Mouse (Mus musculus) G1E (cell line): ENCODE measurements around the gene Pex11b. TPM values are rescaled to one million over a fixed set of nuclear protein-coding genes. Genes with fewer than 3 reads are reported as not detected.
"Not testable (repeated sequence)": the region's sequence is repeated elsewhere in the genome, so short reads cannot be mapped to it uniquely, and the experiment has no call there.

Experiments
- ATAC-seq: 2 replicates; pipeline ENCODE4 v1.8.0; 2016; ENCODE audit warnings: mild to moderate bottlenecking; ENCODE audit not compliant: insufficient number of reproducible peaks, poor library complexity, low FRiP score, severe bottlenecking; ENCODE audit errors: extremely low read depth
- DNase-seq: peaks from one replicate; pipeline ENCODE4 v3.0.0; 2012; ENCODE audit warnings: low spot score
- H3K27me3 ChIP-seq: 2 replicates; pipeline ENCODE4 v1.6.1; 2012; ENCODE audit warnings: mild to moderate bottlenecking, low read length, inconsistent platforms; ENCODE audit not compliant: insufficient read depth
- H3K36me3 ChIP-seq: replicated peaks from 2 replicates; pipeline ENCODE3; 2012; ENCODE audit warnings: mild to moderate bottlenecking, inconsistent platforms
- H3K4me1 ChIP-seq: 2 replicates; pipeline ENCODE4 v1.6.1; 2012; ENCODE audit warnings: low read depth, low read length, inconsistent platforms, mixed read lengths; ENCODE audit not compliant: insufficient read depth
- H3K4me3 ChIP-seq: 2 replicates; pipeline ENCODE4 v1.5.1; 2012; ENCODE audit warnings: low read depth, mild to moderate bottlenecking, inconsistent platforms, low read length, moderate library complexity, mixed read lengths
- H3K9me3 ChIP-seq: replicated peaks from 2 replicates; pipeline ENCODE4 v1.6.1; 2012; ENCODE audit warnings: inconsistent platforms
- CTCF ChIP-seq: IDR thresholded peaks from 2 replicates; pipeline ENCODE4 v1.5.1; 2012; ENCODE audit warnings: low read depth, low read length, inconsistent platforms, mixed read lengths
- GATA1 ChIP-seq: IDR thresholded peaks from 2 replicates; pipeline ENCODE4 v1.6.1; 2012; ENCODE audit warnings: borderline replicate concordance, low read length, inconsistent platforms, mixed read lengths
- GATA2 ChIP-seq: IDR thresholded peaks from 2 replicates; pipeline ENCODE4 v1.6.1; 2012; ENCODE audit warnings: low read depth, low read length, inconsistent platforms, borderline replicate concordance
- POLR2AphosphoS5 ChIP-seq: IDR thresholded peaks from 2 replicates; pipeline ENCODE4 v1.6.1; 2012; ENCODE audit warnings: low read depth, low read length, inconsistent platforms; ENCODE audit not compliant: insufficient replicate concordance
- TAL1 ChIP-seq: conservative IDR thresholded peaks from 2 replicates; pipeline ENCODE4 v1.6.1; 2012; ENCODE audit warnings: low read depth, low read length, inconsistent platforms, mixed read lengths
- polyA plus RNA-seq: library from polyadenylated mRNA; stranded (reverse); fragments of >175 nt; gene quantifications from 2 replicates; pipeline ENCODE4 v1.2.3, GENCODE M21; 2012
- total RNA-seq, 2 experiments: library from RNA; stranded (forward) in 1 of 2; stranded (reverse) in 1 of 2; fragments of 200-1000 nt in 1 of 2; fragments of >200 nt in 1 of 2; fragmentation: Nextera tagmentation in 1 of 2; gene quantifications; 2 replicates each; pipeline ENCODE4 v1.2.3; 2014 to 2017

Gene Pex11b
- total and polyA plus RNA-seq, 3 experiments: 4.3 to 63.0 (median 23.8) TPM

DNA sequence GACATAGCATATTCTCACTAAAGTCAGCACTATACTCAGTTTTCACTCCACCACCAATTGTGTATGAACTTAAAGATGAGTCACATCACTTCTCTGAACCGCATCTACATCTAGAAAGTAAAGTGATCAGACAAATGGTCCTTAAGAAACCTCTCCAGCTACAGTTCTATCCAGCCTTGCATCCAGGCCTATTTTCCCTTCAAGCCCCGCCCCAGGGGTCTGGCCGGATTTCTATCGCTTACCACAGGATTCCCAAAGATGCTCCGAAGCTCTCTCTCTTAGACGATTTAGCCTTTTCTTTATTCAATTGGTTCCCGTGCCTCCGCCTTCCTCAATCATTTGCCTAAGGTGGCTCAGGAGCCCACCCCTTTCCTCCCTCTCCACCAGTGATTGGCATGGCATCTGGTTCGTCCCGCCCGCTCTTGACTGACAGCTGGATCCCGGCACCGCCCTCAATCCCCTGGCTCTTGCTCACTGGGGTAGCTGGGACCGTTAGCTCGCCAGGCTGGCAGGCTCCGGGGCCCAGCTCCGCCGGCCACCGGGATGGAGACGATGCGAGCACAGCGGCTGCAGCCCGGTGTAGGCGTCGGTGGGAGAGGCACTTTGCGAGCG, 34.4 kb upstream of the Pex11b start, which contains the start of gene Lix1l:
Gene Lix1l, plus strand, starts transcription at position 511 of the 612 bp plus-strand sequence.
- Histone ChIP-seq H3K36me3 (no peaks in the 10 kb centered on the region), H3K4me3 (peak within 1 kb of the TSS; percentile 76), H3K4me1 (peaks cover 55% of the 10 kb centered on the region), H3K9me3 (peaks cover 8% of the 10 kb centered on the region), H3K27me3 (peaks cover 62% of the 10 kb centered on the region)
- DNase-seq (peak; percentile 98), ATAC-seq (peak; percentile 99)
- no peak for TF ChIP-seq TAL1
- no peak for TF ChIP-seq CTCF
- TF ChIP-seq POLR2AphosphoS5: no peak
- TF ChIP-seq GATA1: no peak
- no peak for TF ChIP-seq GATA2

DNA sequence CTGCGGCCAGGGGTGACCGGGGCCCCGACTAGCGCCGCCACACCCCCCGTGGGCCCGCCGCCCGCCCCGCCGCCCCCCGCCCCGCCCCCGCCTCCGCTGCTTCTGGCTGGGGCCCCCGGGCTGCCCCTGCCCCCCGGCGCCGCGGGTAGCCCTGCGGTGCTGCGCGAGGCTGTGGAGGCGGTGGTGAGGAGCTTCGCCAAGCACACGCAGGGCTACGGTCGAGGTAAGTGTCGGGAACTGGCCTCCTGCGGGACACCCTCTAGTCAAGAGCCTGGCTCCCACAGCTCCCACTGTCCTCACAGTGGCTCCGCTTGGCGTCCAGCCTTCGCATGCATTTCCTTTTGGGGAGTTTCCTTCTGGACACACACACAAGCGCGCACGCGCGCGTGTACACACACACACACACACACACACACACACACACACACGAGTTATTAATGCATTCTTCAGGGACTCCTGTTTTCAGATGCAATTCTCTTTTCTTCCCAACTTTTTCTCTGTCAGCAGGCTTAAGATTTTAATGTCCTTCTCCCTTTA, 33.9 kb upstream of the Pex11b start:
- DNase-seq (peak; percentile 40), ATAC-seq (no peak)
- Histone ChIP-seq H3K27me3 (peaks cover 56% of the 10 kb centered on the region), H3K9me3 (peaks cover 8% of the 10 kb centered on the region), H3K4me3 (peak overlapping the region; percentile 76), H3K36me3 (no peaks in the 10 kb centered on the region), H3K4me1 (peaks cover 51% of the 10 kb centered on the region)
- TF ChIP-seq GATA1 (no peak), CTCF (no peak), POLR2AphosphoS5 (no peak), GATA2 (no peak), TAL1 (no peak)

DNA sequence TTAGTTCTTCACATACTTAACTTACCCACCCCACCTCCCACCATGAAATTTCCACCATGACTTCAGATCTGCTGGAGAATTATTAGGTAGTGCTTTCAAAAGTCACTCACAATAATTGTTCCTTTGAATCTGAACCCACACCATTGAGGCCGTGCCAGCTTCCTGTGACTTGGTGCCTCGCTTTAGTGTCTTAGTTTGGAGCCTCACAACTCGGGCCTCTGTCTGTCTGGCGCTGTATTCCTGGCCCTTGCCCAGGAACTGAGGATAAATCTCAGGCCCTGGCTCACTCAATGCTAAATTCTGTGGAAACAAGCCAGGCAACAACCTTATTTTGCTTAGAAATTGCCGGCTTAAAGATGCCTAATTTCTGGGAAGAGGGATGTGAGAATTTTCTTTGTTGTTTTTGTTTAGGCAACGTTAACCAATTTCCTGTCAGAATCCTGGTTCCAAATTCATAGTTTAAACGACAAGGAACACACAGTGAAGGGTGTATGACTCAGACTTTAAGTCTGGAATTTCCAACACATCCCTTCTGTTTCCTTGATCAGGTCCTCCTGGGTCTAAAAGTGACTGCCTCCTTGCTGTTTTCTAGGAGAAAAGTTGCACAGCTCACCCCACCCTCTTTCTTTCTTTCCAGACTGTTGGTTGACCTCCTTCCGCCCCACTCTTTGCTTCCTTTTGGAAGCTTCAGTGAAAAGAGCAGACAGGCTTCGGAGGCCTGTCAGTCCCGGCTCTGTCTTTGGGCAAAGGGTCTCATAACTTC, 33.1 kb upstream of the Pex11b start:
- Histone ChIP-seq H3K4me3 (no peak overlapping the region), H3K4me1 (peaks cover 43% of the 10 kb centered on the region), H3K27me3 (peaks cover 48% of the 10 kb centered on the region), H3K9me3 (peaks cover 8% of the 10 kb centered on the region), H3K36me3 (no peaks in the 10 kb centered on the region)
- DNase-seq (no peak), ATAC-seq (no peak)
- TF ChIP-seq GATA2: no peak
- no peak for TF ChIP-seq TAL1
- TF ChIP-seq POLR2AphosphoS5: no peak
- no peak for TF ChIP-seq CTCF
- TF ChIP-seq GATA1: no peak

DNA sequence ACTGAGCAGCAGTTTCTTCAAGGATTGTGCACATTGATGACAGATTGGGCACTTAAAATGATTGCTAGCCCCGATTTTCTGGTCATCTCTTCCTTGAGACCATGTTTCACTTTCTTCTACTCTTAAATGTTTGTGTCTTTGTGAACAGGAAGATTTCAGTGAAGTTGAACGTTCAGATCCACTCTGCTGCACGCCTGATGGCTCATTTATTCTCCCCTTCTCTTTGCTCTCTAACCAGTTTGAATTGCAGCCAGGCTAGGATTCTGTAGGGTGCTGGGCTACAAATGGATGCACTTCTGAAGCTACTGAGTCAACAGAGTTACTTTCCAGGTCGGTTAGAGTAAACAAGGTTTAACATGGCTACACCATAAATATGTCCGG, 32.5 kb upstream of the Pex11b start:
- Histone ChIP-seq H3K9me3 (peaks cover 3% of the 10 kb centered on the region), H3K27me3 (peaks cover 42% of the 10 kb centered on the region), H3K4me1 (peaks cover 37% of the 10 kb centered on the region), H3K4me3 (no peak overlapping the region), H3K36me3 (no peaks in the 10 kb centered on the region)
- TF ChIP-seq GATA2: no peak
- no peak for TF ChIP-seq POLR2AphosphoS5
- TF ChIP-seq CTCF: no peak
- TF ChIP-seq TAL1: no peak
- no peak for TF ChIP-seq GATA1
- ATAC-seq: no peak
- DNase-seq: no peak

DNA sequence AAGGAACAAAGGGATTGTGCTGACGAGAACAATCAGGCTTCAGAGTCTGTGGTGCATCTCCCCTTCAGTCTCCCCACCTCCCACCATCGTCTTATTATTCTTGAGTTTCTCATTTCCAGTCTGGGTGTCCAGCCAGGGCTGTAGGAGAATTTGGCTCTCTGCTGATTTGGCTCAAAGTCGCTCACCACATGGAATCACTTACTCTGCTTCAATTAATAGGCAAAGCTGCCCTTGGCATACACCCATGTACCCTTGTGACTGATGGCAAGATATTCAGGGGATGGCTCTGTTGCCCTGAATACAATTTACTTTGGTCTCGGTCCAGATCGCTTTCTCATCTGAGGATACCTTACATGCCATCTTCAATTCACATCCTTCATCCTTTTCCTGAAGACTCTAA, 31.9 kb upstream of the Pex11b start:
- no peak for TF ChIP-seq GATA1
- TF ChIP-seq CTCF: no peak
- TF ChIP-seq GATA2: no peak
- TF ChIP-seq TAL1: no peak
- no peak for TF ChIP-seq POLR2AphosphoS5
- Histone ChIP-seq H3K4me3 (no peak overlapping the region), H3K36me3 (no peaks in the 10 kb centered on the region), H3K9me3 (no peaks in the 10 kb centered on the region), H3K27me3 (peaks cover 36% of the 10 kb centered on the region), H3K4me1 (peaks cover 31% of the 10 kb centered on the region)
- ATAC-seq (no peak), DNase-seq (no peak)

DNA sequence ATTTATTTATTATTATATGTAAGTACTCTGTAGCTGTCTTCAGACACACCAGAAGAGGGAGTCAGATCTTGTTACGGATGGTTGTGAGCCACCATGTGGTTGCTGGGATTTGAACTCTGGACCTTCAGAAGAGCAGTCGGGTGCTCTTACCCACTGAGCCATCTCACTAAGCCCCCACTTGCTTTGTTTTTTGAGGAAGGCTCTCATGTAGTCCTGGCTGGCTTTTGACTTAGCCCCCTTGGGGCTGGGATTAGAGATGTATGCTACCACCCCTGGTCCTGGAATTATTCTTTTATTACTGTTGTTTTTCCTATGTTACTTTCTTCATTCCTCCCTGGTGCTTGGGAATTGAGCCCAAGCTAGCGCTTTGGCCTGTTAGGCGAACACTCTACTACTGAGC, 29.2 kb upstream of the Pex11b start:
- DNase-seq, H3K4me3 ChIP-seq, ATAC-seq, H3K36me3 ChIP-seq, H3K9me3 ChIP-seq: not testable (repeated sequence)
- Histone ChIP-seq H3K4me1 (peaks cover 11% of the 10 kb centered on the region), H3K27me3 (peaks cover 24% of the 10 kb centered on the region)
